Mouse (Mus musculus) testis, postnatal 14 days (tissue): Measurements from ENCODE around the gene Fam83c.

ENCODE experiments used
- DNase-seq: peaks from one replicate; pipeline ENCODE4 v3.0.0; 2021; ENCODE audit warnings: low spot score

The Fam83c gene

DNA sequence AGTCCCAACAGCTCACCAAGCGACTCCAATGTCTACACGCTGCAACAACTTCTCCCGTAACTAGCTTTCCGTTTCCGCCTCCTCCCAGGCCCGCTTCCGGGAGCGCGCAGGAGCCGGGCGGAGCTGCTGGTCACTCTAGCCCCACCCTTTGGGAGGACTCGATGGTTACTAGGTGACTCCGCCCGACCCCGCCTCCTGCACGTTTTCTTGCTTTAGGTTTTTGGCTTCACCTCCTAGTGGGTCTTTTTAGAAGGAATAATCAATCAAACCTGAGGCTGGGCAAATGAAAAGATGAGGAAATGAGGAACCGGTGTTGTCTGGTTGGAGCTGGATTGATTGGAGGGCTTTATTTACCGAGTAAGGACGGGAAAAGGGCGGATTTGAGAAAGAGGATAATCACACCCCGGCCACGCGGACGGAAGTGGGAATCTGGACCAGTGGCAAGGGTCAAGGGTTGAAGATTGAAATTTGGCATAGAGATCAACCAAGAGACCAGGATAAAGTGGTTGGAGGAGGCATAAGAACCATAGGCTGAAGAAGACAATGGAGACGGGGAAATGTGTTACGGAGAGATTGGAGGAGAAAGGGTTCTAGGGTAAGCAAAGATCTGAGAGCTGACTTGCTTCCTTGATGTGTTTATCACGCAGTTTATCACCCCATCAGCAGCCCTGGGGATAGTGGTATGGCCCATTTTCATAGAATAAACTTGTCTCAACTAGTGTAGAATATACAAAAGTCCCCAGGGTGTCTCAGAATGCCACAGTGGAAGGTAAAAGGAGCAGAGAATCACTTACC is 7.8 kb downstream of the Fam83c start, which contains the start of gene Eif6:
Gene Eif6, minus strand, starts transcription at position 296 of the 795 bp plus-strand sequence.
- DNase-seq, result peak; percentile 89

DNA sequence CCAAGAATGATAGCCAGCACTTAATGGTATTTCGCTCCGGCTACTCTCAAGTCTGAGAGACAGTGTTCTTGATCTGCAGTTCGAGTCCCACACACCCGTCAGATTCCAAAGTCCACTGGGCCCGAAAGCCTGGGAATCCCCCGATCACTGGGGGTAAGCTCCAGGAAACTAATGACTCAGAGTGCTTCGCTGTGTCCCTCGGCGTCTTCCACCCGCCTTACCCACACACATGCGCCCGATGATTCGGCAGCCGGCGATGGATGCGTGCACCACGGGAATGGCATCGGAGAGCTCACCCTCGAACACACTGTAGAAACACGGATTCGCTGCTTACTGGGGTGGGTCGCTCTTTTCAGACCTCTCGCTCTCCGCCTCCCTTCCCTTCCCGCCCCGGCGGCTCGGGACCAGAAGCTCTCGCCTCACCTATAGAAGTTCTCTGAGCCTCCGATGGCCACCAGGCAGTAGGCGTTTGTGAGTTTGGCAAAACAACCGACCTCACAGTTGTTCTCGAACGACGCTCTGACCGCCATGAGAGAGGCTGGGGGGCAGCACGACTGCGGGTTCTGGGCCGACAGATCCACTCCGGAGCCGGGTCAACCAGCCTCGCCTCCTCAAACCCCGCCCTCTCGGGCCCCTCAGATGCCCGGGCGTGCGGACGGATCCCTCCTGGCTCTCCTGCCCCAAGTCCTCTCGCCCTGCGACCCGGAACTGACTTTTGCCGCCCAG is 8.6 kb downstream of the Fam83c start:
- no peak for DNase-seq

DNA sequence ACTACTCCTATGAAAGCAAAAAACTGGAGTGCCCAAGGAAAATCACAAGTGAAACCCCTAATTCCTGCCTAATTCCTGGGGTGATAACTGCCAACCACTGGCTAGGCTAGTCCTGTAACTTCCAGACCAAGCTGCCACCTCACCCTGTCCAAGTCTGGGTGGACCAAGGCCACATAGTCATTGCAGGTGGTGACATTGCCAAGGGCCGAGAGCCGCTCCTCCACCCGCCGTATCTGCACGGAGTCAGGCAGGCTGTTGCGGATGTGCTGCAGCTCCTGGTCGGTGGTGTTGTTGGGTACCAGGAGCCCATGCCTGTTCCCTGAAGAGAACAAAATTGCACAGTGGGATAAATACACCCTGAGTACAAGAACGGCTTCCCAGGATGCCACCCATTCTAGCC is 10.9 kb downstream of the Fam83c start:
- no peak for DNase-seq

DNA sequence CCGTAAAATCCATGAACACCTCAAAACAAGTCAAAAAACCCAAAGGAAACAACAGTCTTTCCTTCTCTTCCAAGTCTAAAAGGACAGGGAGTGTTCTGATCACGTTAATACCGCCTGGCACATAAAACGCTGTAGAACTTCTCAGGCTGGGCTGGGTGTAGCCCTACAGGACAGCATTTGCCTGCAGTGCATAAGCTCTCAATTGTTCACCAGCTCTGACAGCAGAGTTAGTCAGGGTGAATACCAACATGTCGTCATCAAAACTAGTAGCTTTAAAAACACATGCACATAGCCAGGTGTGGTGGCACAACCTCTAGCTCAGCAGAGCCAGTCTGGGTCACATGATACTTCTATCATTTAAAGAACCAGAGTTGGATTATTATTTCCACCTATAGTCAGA is 13.9 kb downstream of the Fam83c start:
- DNase-seq, result no peak

DNA sequence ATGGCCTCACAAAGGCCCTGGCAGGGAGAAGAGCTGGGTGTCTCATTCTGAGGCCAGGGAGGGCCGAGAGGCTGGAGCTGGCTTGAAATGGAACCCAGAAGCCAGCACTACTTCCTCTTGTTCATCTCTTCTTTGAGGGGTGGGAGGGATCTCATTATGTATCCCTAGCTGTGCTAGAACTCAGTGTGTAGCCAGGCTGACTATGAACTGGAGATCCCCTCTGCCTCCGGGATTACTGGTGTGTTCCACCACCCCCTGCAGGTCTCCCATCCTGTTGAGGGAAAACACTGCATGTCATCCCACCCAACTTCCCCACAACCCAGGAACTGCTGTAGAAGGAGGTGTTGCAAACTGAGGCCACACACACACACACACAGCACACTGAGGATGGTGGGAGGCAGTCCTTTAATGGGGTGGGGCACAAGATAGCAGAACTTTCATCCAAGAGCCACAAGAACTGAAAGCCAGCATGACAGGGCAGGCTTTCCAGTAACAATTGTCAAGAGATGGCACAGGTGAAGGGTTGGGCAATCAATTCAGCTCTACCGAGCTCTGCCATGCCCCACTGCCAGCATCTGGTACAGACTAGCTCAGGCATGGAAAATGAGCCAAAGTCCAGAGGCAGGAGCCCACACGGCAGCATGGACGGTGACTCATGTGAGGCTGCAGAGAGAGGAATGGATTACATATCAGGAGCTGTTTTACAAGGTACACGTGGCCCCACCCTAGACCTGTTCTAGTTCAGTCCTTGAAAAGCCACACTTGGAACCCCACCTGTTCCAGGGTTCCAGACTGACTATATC is 15.0 kb downstream of the Fam83c start:
- DNase-seq, result no peak

DNA sequence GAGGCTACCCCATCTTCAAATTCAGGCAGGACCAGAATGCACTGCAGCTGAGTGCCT is 15.4 kb downstream of the Fam83c start, which contains the start of gene BC029722:
Gene BC029722, minus strand, starts transcription at position 35 of the 57 bp plus-strand sequence.
- DNase-seq, result no peak

DNA sequence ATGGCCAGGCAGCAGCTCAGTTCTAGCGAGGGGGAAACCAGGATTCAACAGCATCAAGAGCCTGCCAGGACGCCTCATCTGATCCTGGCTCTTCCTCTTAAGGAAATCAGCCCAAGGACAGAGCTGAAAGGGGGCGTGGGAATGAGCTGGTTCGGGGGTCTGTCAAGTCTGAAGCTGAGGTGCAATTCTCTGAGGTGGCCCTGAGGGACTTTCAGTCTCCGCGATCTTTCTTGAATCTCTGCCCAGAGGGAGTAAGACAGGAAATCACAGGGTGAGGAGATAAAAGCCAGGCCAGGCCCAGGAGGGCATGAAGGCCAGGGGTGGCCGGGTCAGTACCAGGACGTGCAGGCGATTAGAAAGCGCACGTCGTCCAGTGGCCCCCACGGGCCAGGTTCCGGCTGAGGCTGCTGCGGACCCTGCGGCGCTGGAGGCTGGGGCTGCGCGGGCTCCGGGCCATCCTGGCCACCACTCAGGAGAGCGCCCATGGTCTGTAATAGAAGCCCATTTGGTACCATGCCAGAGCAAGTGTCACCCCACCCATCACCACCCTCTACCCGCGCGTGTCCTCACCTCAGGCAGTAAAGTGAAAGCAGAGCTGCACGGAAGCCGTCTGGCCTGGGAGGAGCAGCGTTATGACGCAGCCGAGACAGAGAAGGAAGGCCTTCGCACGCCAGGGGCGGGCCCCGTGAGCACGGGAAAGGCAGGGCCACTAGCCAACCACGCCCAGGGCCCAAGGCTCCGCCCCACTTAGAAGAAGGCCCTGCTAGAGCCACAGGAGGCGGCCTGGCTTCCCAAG is 15.9 kb downstream of the Fam83c start:
- peak; percentile 89 for DNase-seq

DNA sequence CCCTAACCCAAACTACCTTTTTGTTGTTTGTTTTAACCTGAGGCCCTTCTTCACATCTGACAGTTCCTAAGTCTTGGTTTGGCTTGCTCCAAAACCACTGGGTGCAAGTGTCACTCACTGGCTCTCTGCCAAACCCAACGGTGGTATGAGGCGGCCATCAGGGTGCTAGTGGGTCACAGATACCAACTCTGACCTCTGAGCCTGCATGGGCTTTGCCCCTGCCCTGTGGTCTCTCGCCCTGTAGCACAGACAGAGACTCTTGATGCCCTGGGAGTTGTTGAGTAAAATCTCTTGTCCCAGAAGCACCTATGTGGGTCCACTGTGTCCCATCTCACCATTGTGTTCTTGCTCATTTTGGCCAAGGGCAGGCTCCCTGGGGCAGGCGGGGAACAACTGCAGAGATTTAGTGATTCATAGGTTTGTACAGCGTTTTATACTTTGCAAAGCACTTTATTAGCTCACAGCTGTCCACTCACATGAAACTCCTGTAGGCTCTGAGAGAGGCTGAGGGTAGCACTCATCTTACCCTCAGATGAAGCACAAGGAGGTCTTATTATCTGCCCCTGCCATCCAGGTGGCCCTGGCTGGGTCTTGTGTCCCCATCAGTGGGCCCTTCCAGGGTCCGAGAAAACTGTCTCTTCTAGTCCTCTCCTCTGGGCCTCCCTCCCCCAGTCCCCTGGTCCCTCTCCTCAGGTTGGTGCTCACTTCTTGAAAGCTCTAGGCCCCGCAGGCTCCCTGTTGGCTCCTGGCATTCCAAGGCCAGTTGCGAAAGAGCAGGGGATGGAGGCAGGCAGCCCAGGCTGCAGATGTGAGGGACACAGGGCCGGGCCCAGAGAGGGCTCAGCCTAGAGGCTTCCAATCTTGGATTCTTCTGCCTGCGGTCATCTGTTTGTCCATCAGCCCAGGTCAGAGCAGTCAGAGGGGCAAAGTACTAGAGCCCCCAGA is 17.1 kb downstream of the Fam83c start:
- no peak for DNase-seq

DNA sequence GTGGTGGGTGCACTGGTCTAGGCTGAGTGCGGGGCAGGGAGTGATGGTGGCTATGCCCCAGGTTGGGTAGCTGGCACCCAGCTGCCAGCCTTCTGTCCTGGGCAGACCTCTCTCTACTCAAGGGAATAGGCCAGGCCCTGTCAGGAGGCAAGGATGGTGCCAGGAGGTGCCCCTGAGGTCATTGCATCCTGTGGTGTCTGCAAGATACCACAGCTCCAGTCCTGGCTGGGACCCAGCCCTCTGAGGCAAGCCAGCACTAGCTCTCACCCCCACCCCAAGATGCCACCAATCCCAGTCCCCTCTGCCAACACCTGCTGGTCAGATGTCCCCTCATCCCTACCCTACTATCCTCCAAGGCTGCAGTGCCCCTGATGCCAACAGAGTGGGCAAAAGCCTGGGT is 18.5 kb downstream of the Fam83c start:
- no peak for DNase-seq

DNA sequence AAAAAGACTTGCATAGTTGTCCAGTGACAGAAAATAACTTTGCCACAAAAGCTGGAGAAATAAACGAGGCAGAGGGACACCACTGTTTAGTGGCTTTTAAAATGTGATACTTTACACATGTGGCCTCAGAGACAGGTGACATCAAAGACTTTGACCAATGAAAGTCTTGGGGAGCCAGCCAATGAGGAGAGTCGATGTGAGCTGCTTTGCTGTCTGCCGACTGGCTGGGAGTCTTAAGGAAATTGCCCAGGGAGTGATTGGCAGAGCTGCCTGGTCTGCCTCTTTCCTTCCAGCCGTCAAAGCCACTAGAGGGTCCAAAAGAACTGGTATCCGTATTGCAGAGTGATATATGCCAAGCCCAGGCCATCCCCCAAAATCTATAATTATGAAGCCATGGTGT is 19.8 kb downstream of the Fam83c start:
- no peak for DNase-seq

DNA sequence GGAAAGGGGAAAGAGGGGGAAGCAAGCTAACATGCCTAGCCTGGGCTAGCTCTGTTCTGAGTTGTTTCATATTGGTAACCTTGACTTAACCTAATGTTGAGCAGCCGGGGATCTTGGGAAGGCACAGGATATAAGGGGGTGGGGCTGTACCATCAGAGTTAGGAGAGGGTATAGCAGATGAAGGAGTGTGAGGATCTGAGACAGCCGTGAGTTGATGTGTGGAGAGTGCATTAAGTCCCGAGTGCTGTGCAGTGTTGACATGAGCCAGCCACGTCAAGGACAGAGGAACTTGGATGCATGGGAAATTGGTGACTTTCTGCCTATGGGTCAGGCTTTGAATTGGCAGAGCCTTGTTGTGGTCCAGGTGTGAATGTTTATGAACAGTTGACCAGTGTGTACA is 22.0 kb downstream of the Fam83c start:
- DNase-seq, result no peak

DNA sequence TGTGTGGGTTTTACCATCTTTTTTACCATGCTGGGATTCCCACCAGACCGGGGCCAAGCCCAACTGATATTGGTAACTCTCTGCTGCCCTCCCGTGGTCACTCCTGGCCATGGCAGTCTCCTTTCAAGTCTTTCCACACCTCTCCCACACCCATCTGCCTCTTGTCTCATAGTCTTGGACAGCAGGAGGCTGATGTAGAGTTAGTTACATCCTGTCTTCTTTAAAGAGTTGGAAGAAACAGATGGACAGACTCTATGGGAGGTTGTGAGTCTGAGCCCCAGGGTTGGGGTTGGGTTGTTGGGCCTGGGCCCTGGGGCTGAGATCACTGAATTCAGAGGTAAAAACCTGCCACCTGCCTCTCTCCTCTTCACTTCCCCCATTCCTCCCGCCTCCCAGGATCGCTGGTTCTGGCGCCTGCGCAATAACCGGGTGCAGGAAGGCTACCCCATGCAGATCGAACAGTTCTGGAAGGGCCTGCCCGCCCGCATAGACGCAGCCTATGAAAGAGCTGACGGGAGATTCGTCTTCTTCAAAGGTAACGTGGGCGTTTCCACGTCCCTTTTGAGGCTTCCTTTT is 22.7 kb downstream of the Fam83c start:
- DNase-seq, result peak; percentile 44

DNA sequence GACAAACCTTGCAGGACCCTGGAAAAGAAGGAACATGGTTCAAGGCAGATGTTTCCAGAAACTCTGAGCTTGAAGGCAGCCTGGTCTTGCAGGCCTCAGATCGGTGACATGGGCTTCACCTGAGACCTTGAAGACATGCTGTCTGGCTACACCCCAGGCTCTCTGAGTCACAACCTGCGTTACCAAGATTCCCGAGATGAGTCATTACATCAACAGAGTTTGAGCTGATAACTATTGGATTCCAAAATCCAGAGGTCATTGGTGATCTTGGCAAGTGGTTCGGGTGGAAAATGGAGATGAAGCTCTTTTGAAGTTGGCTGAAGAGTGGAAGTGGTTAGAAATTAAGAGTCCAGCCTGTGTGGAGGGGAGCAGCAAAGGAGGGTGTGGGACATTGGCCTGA is 25.0 kb downstream of the Fam83c start:
- DNase-seq, result no peak

DNA sequence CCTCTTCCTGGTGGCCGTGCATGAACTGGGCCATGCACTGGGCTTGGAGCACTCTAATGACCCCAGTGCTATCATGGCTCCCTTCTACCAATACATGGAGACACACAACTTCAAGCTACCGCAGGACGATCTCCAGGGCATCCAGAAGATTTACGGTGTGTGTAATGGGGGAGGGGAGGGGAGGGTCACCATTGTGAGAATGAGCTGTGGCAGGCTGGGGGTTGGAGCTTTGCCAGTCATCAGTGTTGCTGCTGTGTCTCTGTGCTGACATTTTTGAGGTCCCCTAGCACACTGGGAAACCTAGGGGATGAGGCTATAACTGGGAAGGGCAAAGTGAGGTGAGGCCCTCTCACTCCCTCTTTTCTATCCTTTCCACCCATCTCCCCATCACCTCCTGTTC is 27.2 kb downstream of the Fam83c start:
- no peak for DNase-seq

DNA sequence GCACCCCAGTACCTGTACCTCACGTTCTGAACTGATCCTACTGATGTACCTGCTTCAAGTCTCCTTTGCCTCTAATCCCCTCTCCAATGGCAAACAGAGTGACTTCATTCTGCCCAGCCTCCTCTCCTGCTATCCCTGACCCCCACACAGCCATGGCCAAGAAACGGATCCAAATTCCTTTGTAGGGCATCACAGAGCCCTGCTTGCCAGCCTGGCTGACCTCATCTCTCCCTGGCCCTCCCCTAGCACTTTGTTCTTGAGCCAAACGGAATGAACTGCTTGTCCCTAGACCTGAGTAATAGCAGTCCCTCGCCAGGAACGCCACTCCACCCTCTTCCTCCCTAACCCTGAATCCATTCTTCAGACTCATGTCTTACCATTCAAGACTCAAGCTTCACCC is 28.1 kb downstream of the Fam83c start:
- DNase-seq, result peak; percentile 48

DNA sequence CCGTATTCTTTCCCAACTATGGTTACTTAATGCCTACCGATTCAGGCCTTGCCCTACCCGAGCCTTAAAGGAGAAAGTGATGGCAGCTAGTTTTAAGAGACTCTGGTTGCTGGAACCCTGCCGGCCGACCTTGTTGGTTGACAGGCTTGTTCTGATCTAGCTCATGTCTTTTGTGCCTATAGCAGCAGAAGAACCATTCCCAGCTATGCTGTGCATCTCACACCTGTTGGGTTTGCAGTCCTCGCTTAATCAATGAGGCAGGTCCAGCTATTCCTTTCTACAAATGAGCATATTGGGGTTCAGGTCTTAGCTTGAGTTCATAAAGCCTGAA is 28.8 kb downstream of the Fam83c start:
- no peak for DNase-seq

DNA sequence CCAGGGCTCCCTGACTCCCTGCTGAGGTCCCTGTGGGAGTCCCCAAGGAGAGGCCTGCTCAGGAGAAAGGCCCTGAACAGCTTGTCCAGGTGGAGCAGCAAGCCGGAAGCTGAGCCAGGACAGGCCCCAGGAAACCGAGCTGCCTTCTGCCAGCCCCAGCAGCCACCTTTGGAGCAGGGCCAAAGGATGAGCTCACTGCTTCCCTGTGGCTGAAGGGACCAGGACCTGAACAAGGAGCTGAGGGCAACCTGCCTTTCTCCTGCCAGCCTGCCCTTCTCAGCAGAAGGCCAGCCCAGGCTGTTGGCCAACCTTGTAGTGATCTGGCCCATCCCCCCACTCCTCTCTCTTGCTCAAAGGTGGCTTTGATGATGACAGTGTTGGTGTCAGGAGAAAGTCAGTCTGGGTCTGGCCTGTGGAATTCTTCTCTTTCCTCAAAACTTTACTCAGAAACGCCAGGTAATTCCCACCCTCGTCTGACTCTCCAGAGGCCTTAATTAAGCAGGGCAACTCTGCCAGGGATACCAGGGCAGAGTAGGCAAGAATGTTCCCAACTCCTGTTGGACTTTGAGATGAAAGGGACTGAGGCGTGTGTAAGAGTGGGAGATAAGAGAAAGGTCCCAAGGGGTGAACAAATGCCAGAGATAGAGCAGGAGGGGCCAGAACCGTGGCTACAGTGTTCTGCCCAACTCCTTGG is 29.3 kb downstream of the Fam83c start:
- DNase-seq, result peak; percentile 52

DNA sequence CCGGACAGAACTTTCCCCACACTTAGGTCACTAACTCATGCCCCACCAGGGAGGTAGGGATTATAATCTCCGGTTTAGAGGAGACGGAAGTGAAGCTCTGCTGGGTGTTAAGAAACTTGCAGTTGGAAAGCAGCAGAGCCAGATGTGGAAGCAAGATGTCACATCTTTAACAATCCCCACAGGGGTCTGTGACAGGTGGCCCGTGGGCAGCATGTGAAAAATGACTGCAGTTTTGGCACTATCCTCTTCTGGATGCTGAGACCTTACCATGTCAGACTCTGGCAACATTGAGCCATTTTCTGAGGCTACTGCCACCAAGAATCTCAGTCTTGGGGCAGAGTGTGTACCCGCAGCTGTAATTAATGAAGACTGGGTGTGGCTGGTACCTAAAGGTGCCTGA is 30.6 kb downstream of the Fam83c start:
- no peak for DNase-seq

DNA sequence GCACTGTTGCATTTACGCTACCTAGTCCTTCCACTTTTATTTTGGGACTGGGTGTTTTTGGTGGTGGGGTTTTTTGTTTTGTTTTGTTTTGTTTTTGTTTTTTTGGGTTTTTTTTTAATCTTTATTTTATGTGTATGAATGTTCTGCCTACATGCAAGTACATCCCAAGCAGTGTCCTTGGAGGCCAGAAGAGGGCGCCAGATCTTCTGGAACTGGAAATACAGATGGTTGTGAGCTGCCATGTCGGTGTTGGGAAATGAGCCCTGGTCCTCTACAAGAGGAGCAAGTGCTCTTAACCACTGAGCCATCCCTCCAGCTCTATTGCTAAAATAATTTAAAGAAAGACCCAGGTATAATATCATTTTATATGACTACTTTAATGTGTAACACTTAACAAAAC is 31.9 kb downstream of the Fam83c start:
- no peak for DNase-seq

DNA sequence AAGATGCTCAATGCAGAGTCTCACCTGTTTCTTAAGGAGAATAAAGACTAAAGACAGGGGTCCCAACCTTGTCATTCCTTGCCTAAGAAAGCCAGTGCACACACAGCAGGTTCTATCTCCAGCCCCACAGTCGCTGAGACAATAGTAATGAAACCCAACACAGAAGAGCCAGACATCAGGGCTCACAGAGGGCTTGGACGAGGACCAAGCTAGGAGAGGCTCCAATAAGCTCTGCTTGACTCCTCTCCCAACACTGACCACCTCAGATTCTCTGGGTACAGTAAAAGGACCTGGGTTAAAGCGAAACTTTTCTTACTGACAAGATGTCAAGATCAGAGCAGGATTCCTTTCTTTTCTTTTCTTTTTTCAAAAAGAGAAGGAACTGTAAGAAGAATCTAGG is 36.0 kb downstream of the Fam83c start:
- no peak for DNase-seq
